Mouse (Mus musculus) limb, embryonic 14.5 days (tissue): Measurements from ENCODE around the gene Tmem156. TPM values are rescaled to one million over a fixed set of nuclear protein-coding genes. Genes with fewer than 3 reads are reported as not detected.

Experiments used
- ATAC-seq: fragments of 200-750 bp; cut with Nextera tagmentation; 2 replicates; pipeline ENCODE4 v1.8.0; 2017; ENCODE audit warnings: low read depth, moderate number of reproducible peaks, moderate TSS enrichment; ENCODE audit not compliant: low FRiP score
- DNase-seq: peaks from one replicate; pipeline ENCODE4 v3.0.0-alpha.2; 2015; ENCODE audit warnings: low spot score
- H3K27ac ChIP-seq: fragments of 300-500 bp; sonication (generic); replicated peaks from 2 replicates; pipeline ENCODE4 v1.5.1; 2014; ENCODE audit warnings: low read depth, mild to moderate bottlenecking, low read length, moderate library complexity, mixed read lengths
- H3K27me3 ChIP-seq: fragments of 300-500 bp; sonication (generic); 2 replicates; pipeline ENCODE4 v1.6.1; 2014; ENCODE audit warnings: low read length, mixed read lengths; ENCODE audit not compliant: control insufficient read depth, insufficient read depth
- H3K36me3 ChIP-seq: fragments of 300-500 bp; sonication (generic); 2 replicates; pipeline ENCODE4 v1.6.1; 2014; ENCODE audit warnings: mild to moderate bottlenecking, low read length, moderate library complexity, mixed read lengths; ENCODE audit not compliant: control insufficient read depth, insufficient read depth
- H3K4me1 ChIP-seq: fragments of 300-500 bp; sonication (generic); 2 replicates; pipeline ENCODE4 v1.6.1; 2014; ENCODE audit warnings: antibody characterized with exemption, low read length, mixed read lengths; ENCODE audit not compliant: control insufficient read depth, insufficient read depth
- H3K4me2 ChIP-seq: fragments of 300-500 bp; sonication (generic); replicated peaks from 2 replicates; pipeline ENCODE4 v1.6.1; 2014; ENCODE audit warnings: low read depth, mild to moderate bottlenecking, low read length, moderate library complexity; ENCODE audit not compliant: severe bottlenecking
- H3K4me3 ChIP-seq: fragments of 300-500 bp; sonication (generic); replicated peaks from 2 replicates; pipeline ENCODE4 v1.5.1; 2014; ENCODE audit warnings: low read length
- H3K9ac ChIP-seq: fragments of 300-500 bp; sonication (generic); 2 replicates; pipeline ENCODE4 v1.6.1; 2014; ENCODE audit warnings: mild to moderate bottlenecking, low read depth, low read length, moderate library complexity; ENCODE audit not compliant: severe bottlenecking
- H3K9me3 ChIP-seq: fragments of 300-500 bp; sonication (generic); 2 replicates; pipeline ENCODE4 v1.6.1; 2016; ENCODE audit warnings: low read length; ENCODE audit not compliant: control insufficient read depth
- POLR2A ChIP-seq: fragments of 200-500 bp; IDR thresholded peaks from 2 replicates; pipeline ENCODE4 v1.8.0; 2012; ENCODE audit warnings: inconsistent platforms, mild to moderate bottlenecking, moderate library complexity, borderline replicate concordance; ENCODE audit not compliant: insufficient read depth, insufficient read length; ENCODE audit errors: extremely low read depth
- WGBS: fragments of 180-500 bp; shearing (Covaris S2); extraction: QIAGEN DNeasy Blood & Tissue Kit; methylation state at CpG from one replicate; pipeline ENCODE4 v1.1.7; 2014; 5-methylcytosine and 5-hydroxymethylcytosine counted together
- polyA plus RNA-seq, 2 experiments: library from polyadenylated mRNA; depleted of rRNA in 1 of 2; stranded (reverse) in 1 of 2; unstranded in 1 of 2; fragments of >200 nt; fragmentation: Nextera tagmentation in 1 of 2; extraction: Ambion mirVana in 1 of 2; gene quantifications; 2 replicates each; pipeline versions ENCODE4 v1.2.1 to v1.2.3; 2012 to 2014

The Tmem156 gene
- polyA plus RNA-seq, 2 experiments, result 0.88 to 1.1 TPM

GRCm38 (mm10) chr5:65015508-65015907, 76.4 kb downstream of the Tmem156 start:
- Histone ChIP-seq H3K27me3 (no peaks in the 10 kb centered on the region), H3K27ac (no peak overlapping the region), H3K4me3 (no peak overlapping the region), H3K36me3 (peaks cover 44% of the 10 kb centered on the region), H3K4me2 (no peak overlapping the region), H3K9ac (no peak overlapping the region), H3K9me3 (0 out of 2 replicates have a peak, but pooled peaks cover under 1% of the 10 kb centered on the region), H3K4me1 (no peaks in the 10 kb centered on the region)
- 86% methylated on average over 3 of the region's 3 CpGs for WGBS
- no peak for DNase-seq
- ATAC-seq, result no peak
- no peak for TF ChIP-seq POLR2A

GRCm38 (mm10) chr5:65011901-65012573, 79.9 kb downstream of the Tmem156 start:
- DNase-seq (peak; percentile 15), ATAC-seq (peak; percentile 15; the same call in 1 of the 2 replicates)
- no peak for TF ChIP-seq POLR2A
- Histone ChIP-seq H3K36me3 (peaks cover 53% of the 10 kb centered on the region), H3K27me3 (no peaks in the 10 kb centered on the region), H3K4me1 (no peaks in the 10 kb centered on the region), H3K4me2 (no peak overlapping the region), H3K4me3 (no peak overlapping the region), H3K9me3 (0 out of 2 replicates have a peak, but pooled peaks cover 3% of the 10 kb centered on the region), H3K9ac (no peak overlapping the region), H3K27ac (no peak overlapping the region)
- WGBS, result 13% methylated on average over 7 of the region's 7 CpGs

GRCm38 (mm10) chr5:65006011-65006491, 85.9 kb downstream of the Tmem156 start:
- Histone ChIP-seq H3K4me3 (no peak overlapping the region), H3K27me3 (no peaks in the 10 kb centered on the region), H3K4me2 (no peak overlapping the region), H3K36me3 (peaks cover 53% of the 10 kb centered on the region), H3K27ac (no peak overlapping the region), H3K9me3 (0 out of 2 replicates have a peak, but pooled peaks cover 3% of the 10 kb centered on the region), H3K4me1 (no peaks in the 10 kb centered on the region; the same call in 1 of the 2 replicates), H3K9ac (no peak overlapping the region)
- no peak for TF ChIP-seq POLR2A
- ATAC-seq, result no peak
- no peak for DNase-seq
- 37% methylated on average over 4 of the region's 4 CpGs for WGBS

- no peak for TF ChIP-seq POLR2A
- Histone ChIP-seq H3K4me2 (no peak overlapping the region), H3K9ac (no peak overlapping the region), H3K36me3 (peaks cover 45% of the 10 kb centered on the region), H3K4me1 (no peaks in the 10 kb centered on the region; the same call in 1 of the 2 replicates), H3K27ac (no peak overlapping the region), H3K27me3 (no peaks in the 10 kb centered on the region), H3K4me3 (no peak overlapping the region), H3K9me3 (no peaks in the 10 kb centered on the region)
- DNase-seq (no peak), ATAC-seq (no peak)
- WGBS, result 90% methylated on average over 4 of the region's 4 CpGs
These were observed 86.7 kb downstream of the Tmem156 start for GRCm38 (mm10) chr5:65005251-65005650.

Other genes with a start within 250 kb of the Tmem156 start
- 2.2 TPM in 2 replicates for gene Tlr1, start 158.6 kb downstream of the Tmem156 start, polyA plus RNA-seq (2012; rRNA removed)
- gene Tlr1, start 158.6 kb downstream of the Tmem156 start, polyA plus RNA-seq (2014; fragmentation: Nextera tagmentation; extraction: Ambion mirVana), result 1.0 and 1.8 TPM in 2 replicates
- 1.7 and 3.1 TPM in 2 replicates for gene Tlr6, start 132.0 kb downstream of the Tmem156 start, polyA plus RNA-seq (2012; rRNA removed)
- gene Tlr6, start 132.0 kb downstream of the Tmem156 start, polyA plus RNA-seq (2014; fragmentation: Nextera tagmentation; extraction: Ambion mirVana), result 1.2 and 1.5 TPM in 2 replicates
- 69.6 and 71.7 TPM in 2 replicates for gene Fam114a1, start 122.1 kb downstream of the Tmem156 start, polyA plus RNA-seq (2012; rRNA removed)
- gene Fam114a1, start 122.1 kb downstream of the Tmem156 start, polyA plus RNA-seq (2014; fragmentation: Nextera tagmentation; extraction: Ambion mirVana), result 51.7 and 52.9 TPM in 2 replicates
- 27.4 and 28.8 TPM in 2 replicates for gene Klhl5, start 15.4 kb upstream of the Tmem156 start, polyA plus RNA-seq (2012; rRNA removed)
- gene Klhl5, start 15.4 kb upstream of the Tmem156 start, polyA plus RNA-seq (2014; fragmentation: Nextera tagmentation; extraction: Ambion mirVana), result 20.4 and 23.2 TPM in 2 replicates
- gene Wdr19, start 107.6 kb upstream of the Tmem156 start, polyA plus RNA-seq (2012; rRNA removed), result 11.9 and 12.4 TPM in 2 replicates
- 8.4 and 11.4 TPM in 2 replicates for gene Wdr19, start 107.6 kb upstream of the Tmem156 start, polyA plus RNA-seq (2014; fragmentation: Nextera tagmentation; extraction: Ambion mirVana)
- gene Rfc1, start 243.5 kb upstream of the Tmem156 start, polyA plus RNA-seq (2012; rRNA removed), result 40.1 and 50.1 TPM in 2 replicates
- 92.1 and 99.1 TPM in 2 replicates for gene Rfc1, start 243.5 kb upstream of the Tmem156 start, polyA plus RNA-seq (2014; fragmentation: Nextera tagmentation; extraction: Ambion mirVana)